Mouse (Mus musculus) heart, postnatal 0 days (tissue): Measurements from ENCODE around the gene Akr1c21.

Source experiments
- CTCF ChIP-seq: IDR thresholded peaks from 2 replicates; pipeline ENCODE4 v1.5.1; 2016; ENCODE audit warnings: antibody characterized with exemption, control low read depth, low read depth
- EP300 ChIP-seq: IDR thresholded peaks from 2 replicates; pipeline ENCODE4 v1.6.1; 2016; ENCODE audit warnings: antibody characterized with exemption, low read depth

GRCm38 (mm10) chr13:4559143-4559542, 14.7 kb upstream of the Akr1c21 start:
- TF ChIP-seq CTCF (no peak), EP300 (no peak)
